Mouse (Mus musculus) spleen, adult 18-20 months (tissue): Measurements from ENCODE around the gene March5.
A peak's percentile ranks its signal among the peaks of the same experiment; 100 is the strongest.

Experiments
- DNase-seq, 2 experiments: peaks; one replicate each; pipeline ENCODE4 v3.0.0; 2022; ENCODE audit warnings: mixed read lengths in 2 of 2

March5 gene

DNA sequence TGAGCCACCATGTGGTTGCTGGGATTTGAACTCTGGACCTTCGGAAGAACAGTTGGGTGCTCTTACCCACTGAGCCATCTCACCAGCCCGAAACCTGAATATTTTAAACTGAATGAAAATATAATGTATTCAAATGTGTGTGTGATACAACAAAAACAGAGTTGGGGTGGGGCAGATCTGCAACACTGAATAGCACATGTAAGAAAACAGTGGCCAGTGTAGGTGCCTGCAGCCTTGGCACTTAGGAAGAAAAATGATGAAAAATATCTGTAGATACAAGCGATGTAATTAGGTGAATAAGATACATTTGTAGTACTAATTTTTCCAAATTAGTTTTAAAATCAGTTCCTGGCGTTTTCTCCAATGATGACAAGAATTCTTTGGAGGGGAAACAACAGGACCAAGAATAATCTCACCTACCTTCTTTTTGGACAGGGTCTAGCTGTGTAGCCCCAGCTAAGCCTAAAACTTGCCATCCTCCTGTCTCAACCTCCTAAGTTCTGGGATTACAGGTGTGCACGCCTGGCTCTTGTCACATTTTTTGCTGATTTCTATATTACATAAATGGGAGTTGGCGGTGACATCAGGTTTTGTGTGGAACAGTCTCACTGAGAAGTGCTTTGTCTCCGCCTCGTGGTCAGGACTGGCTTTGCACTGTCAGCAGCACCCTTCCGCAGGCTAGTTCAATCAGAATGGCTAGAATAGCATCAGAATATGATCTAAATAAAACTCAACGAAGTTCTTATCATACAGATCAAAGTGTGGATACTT is 58.2 kb downstream of the March5 start:
- peak; percentile 55 to 84 for DNase-seq

DNA sequence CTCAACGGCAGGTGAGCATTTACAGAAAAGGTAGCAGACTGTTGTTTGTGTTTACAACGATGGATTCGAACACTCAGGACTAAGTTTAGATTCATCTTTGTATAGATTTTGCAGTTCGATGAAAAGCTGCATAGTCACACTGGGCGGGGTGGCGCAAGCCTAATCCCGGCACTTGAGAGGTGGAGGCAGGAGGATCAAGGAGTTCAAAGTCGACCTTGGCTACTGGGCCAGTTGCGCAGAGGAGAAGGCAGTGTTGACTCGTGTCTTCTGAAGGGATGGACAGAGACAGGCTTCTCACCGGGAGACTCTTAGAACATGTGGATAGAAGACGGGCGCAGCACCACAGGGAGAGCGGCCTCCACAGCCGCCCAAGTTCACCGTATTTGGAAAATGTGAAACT is 61.8 kb downstream of the March5 start:
- no peak for DNase-seq
